ENCODE assay signal across 8 mouse cellular contexts in genomic region chr5:47984584-47985197, GRCm38 (mm10). TPM values are rescaled to one million over a fixed set of nuclear protein-coding genes. Genes with fewer than 3 reads are reported as not detected.
A peak's percentile ranks its signal among the peaks of the same experiment; 100 is the strongest.
DNase-seq lines count a peak whose midpoint lies in the region; ATAC-seq lines count a peak whose summit lies in the region.

No protein-coding gene starts in this region.

- peaks cover 18% of the 10 kb centered on the region for H3K27me3 ChIP-seq in embryonic facial prominence, embryonic 15.5 days
- no peaks in the 10 kb centered on the region for H3K27me3 ChIP-seq in hindbrain, embryonic 16.5 days (replicated peaks; ENCODE audit: control insufficient read depth, insufficient read depth, low read length)
- peaks cover 56% of the 10 kb centered on the region for H3K27me3 ChIP-seq in liver, embryonic 13.5 days

- peak overlapping the region; percentile 66 for H3K4me3 ChIP-seq in embryonic facial prominence, embryonic 15.5 days (replicated peaks)
- H3K4me3 ChIP-seq in hindbrain, embryonic 16.5 days (ENCODE audit: low read length), result peak overlapping the region; percentile 74
- peak overlapping the region; percentile 62 for H3K4me3 ChIP-seq in liver, embryonic 13.5 days (replicated peaks)

- H3K36me3 ChIP-seq in embryonic facial prominence, embryonic 15.5 days, result no peaks in the 10 kb centered on the region
- H3K36me3 ChIP-seq in hindbrain, embryonic 16.5 days (ENCODE audit: control insufficient read depth, insufficient read depth, low read length), result no peaks in the 10 kb centered on the region
- no peaks in the 10 kb centered on the region for H3K36me3 ChIP-seq in liver, embryonic 13.5 days

- H3K4me2 ChIP-seq in embryonic facial prominence, embryonic 15.5 days (replicated peaks), result peak overlapping the region; percentile 93
- peak overlapping the region; percentile 88 for H3K4me2 ChIP-seq in hindbrain, embryonic 16.5 days (ENCODE audit: low read length)
- peak overlapping the region; percentile 85 for H3K4me2 ChIP-seq in liver, embryonic 13.5 days

- intact Hi-C loops in gastrocnemius, postnatal 36 days (cut with DNase I), result no loop called here

- no peak for ATAC-seq in embryonic facial prominence, embryonic 15.5 days (ENCODE audit: insufficient number of reproducible peaks, low FRiP score, low TSS enrichment, low read depth)
- peak; percentile 40 for ATAC-seq in hindbrain, embryonic 16.5 days
- no peak for ATAC-seq in liver, embryonic 13.5 days (ENCODE audit: low read depth)
- ATAC-seq in monocyte, adult 5-6 weeks (replicated peaks; ENCODE audit: insufficient number of reproducible peaks, low FRiP score, low TSS enrichment, poor library complexity, severe bottlenecking), result no peak

- peaks cover 22% of the 10 kb centered on the region for H3K4me1 ChIP-seq in embryonic facial prominence, embryonic 15.5 days
- peaks cover 13% of the 10 kb centered on the region for H3K4me1 ChIP-seq in hindbrain, embryonic 16.5 days (ENCODE audit: control insufficient read depth, insufficient read depth, low read depth, low read length)
- peaks cover 18% of the 10 kb centered on the region for H3K4me1 ChIP-seq in liver, embryonic 13.5 days (replicated peaks)

- peak overlapping the region; percentile 58 for H3K9ac ChIP-seq in embryonic facial prominence, embryonic 15.5 days
- peak overlapping the region; percentile 83 for H3K9ac ChIP-seq in hindbrain, embryonic 16.5 days (ENCODE audit: low read depth, low read length)
- H3K9ac ChIP-seq in liver, embryonic 13.5 days, result no peak overlapping the region

- peak; percentile 7 for DNase-seq in right cerebral cortex, adult 18-20 months
- no peak for DNase-seq in right cerebral cortex, postnatal 36 days (ENCODE audit: low spot score in 2 of 2)
- DNase-seq in liver, embryonic 13.5 days, result no peak
- DNase-seq in right cerebral cortex, postnatal 14 days, result peak; percentile 5
- DNase-seq in gastrocnemius, postnatal 36 days, result no peak

- H3K9me3 ChIP-seq in embryonic facial prominence, embryonic 15.5 days (replicated peaks), result no peaks in the 10 kb centered on the region
- H3K9me3 ChIP-seq in hindbrain, embryonic 16.5 days (ENCODE audit: control insufficient read depth, low read length), result no peaks in the 10 kb centered on the region
- no peaks in the 10 kb centered on the region for H3K9me3 ChIP-seq in liver, embryonic 13.5 days (replicated peaks)

- H3K27ac ChIP-seq in embryonic facial prominence, embryonic 15.5 days (replicated peaks), result no peak overlapping the region
- H3K27ac ChIP-seq in hindbrain, embryonic 16.5 days (ENCODE audit: low read depth, low read length), result peak overlapping the region; percentile 24
- H3K27ac ChIP-seq in liver, embryonic 13.5 days, result no peak overlapping the region

- 3% methylated on average over 23 of the region's 23 CpGs for WGBS in embryonic facial prominence, embryonic 15.5 days
- WGBS in hindbrain, embryonic 16.5 days, result 3% methylated on average over 23 of the region's 23 CpGs
- 4% methylated on average over 23 of the region's 23 CpGs for WGBS in liver, embryonic 13.5 days (ENCODE audit: insufficient replicate concordance)

RNA-seq across cellular contexts. Expression of gene Slit2, which starts 1.8 kb away (rescaled TPM):
- 23.1 and 26.2 TPM in 2 replicates for polyA plus RNA-seq in embryonic facial prominence, embryonic 15.5 days (2015; fragmentation: Nextera tagmentation; extraction: Ambion mirVana)
- polyA plus RNA-seq in hindbrain, embryonic 16.5 days (2015; fragmentation: Nextera tagmentation; extraction: Ambion mirVana), result 17.8 and 21.9 TPM in 2 replicates
- 0.51 and 0.79 TPM in 2 replicates for polyA plus RNA-seq in liver, embryonic 13.5 days (2015; fragmentation: Nextera tagmentation; extraction: Ambion mirVana)
- 0.53 TPM in 1 of 3 replicates, not detected in the others for total RNA-seq in monocyte, adult 5-6 weeks (2017)
- total RNA-seq in gastrocnemius, postnatal 36 days (2021), result under 1 TPM; 0.89 to 0.99 TPM

Comparison
In these comparisons a context has a peak if more than half of its experiments do, and no peak if none do; other contexts are left out.
1. DNase-seq: peak in right cerebral cortex, adult 18-20 months (single experiment) and right cerebral cortex, postnatal 14 days (single experiment); none in right cerebral cortex, postnatal 36 days (0 of 2), liver, embryonic 13.5 days (single experiment) and gastrocnemius, postnatal 36 days (0 of 2).
2. RNA of gene Slit2, which starts 1.8 kb away (polyA plus RNA-seq): 23.1 to 26.2 TPM in embryonic facial prominence, embryonic 15.5 days and 17.8 to 21.9 TPM in hindbrain, embryonic 16.5 days; 0.51 to 0.79 TPM in liver, embryonic 13.5 days; every median in the first group is over 10 times any median in the second.
3. Peak in every context shown above with its lines, with median percentiles within 50 percentile points of each other: H3K4me2 ChIP-seq and H3K4me3 ChIP-seq.